Mouse (Mus musculus) G1E-ER4 (cell line): ENCODE measurements around the gene Plekha5. TPM values are rescaled to one million over a fixed set of nuclear protein-coding genes. Genes with fewer than 3 reads are reported as not detected.

ENCODE experiments used
- GATA1 ChIP-seq: IDR thresholded peaks from one replicate; pipeline ENCODE4 v1.8.0; 2012; ENCODE audit warnings: low read length, inconsistent platforms
- polyA plus RNA-seq: library from polyadenylated mRNA; stranded (reverse); fragments of >175 nt; gene quantifications from 2 replicates; pipeline ENCODE4 v1.2.3, GENCODE M21; 2012

Plekha5 gene
- polyA plus RNA-seq, 1 experiment = not detected

GRCm38 (mm10) chr6:140448010-140448739 is 24.3 kb downstream of the Plekha5 start:
- TF ChIP-seq GATA1 = no peak

- no peak for TF ChIP-seq GATA1
Observed at GRCm38 (mm10) chr6:140450693-140451092, 26.8 kb downstream of the Plekha5 start.

- TF ChIP-seq GATA1 = no peak
Observed at GRCm38 (mm10) chr6:140452736-140453135, 28.9 kb downstream of the Plekha5 start.

GRCm38 (mm10) chr6:140453454-140453853 is 29.6 kb downstream of the Plekha5 start:
- TF ChIP-seq GATA1 = no peak

GRCm38 (mm10) chr6:140454388-140454787 is 30.5 kb downstream of the Plekha5 start:
- TF ChIP-seq GATA1 = no peak

GRCm38 (mm10) chr6:140455851-140456250 is 32.0 kb downstream of the Plekha5 start:
- TF ChIP-seq GATA1 = no peak

- no peak for TF ChIP-seq GATA1
Observed at GRCm38 (mm10) chr6:140456393-140457163, 32.7 kb downstream of the Plekha5 start.

- TF ChIP-seq GATA1 = no peak
Observed at GRCm38 (mm10) chr6:140460398-140460797, 36.5 kb downstream of the Plekha5 start.

- no peak for TF ChIP-seq GATA1
Observed at GRCm38 (mm10) chr6:140464818-140465217, 41.0 kb downstream of the Plekha5 start.

GRCm38 (mm10) chr6:140465946-140466646 is 42.2 kb downstream of the Plekha5 start:
- no peak for TF ChIP-seq GATA1

GRCm38 (mm10) chr6:140466841-140467240 is 43.0 kb downstream of the Plekha5 start:
- no peak for TF ChIP-seq GATA1

GRCm38 (mm10) chr6:140467851-140468250 is 44.0 kb downstream of the Plekha5 start:
- TF ChIP-seq GATA1 = no peak

- no peak for TF ChIP-seq GATA1
Observed at GRCm38 (mm10) chr6:140469791-140470190, 45.9 kb downstream of the Plekha5 start.

GRCm38 (mm10) chr6:140471751-140472150 is 47.9 kb downstream of the Plekha5 start:
- TF ChIP-seq GATA1 = no peak

GRCm38 (mm10) chr6:140472345-140472744 is 48.5 kb downstream of the Plekha5 start:
- TF ChIP-seq GATA1 = no peak
